Mouse (Mus musculus) c-Kit-positive CD71-negative TER-119-negative erythroid progenitor cells, embryonic 14.5 days (primary cell): ENCODE measurements around the gene Nrm.
"Not testable (repeated sequence)": the region's sequence is repeated elsewhere in the genome, so short reads cannot be mapped to it uniquely, and the experiment has no call there.

Experiments used
- DNase-seq: peaks from one replicate; pipeline ENCODE4 v3.0.0-alpha.2; 2013; ENCODE audit warnings: low read depth

Nrm gene

DNA sequence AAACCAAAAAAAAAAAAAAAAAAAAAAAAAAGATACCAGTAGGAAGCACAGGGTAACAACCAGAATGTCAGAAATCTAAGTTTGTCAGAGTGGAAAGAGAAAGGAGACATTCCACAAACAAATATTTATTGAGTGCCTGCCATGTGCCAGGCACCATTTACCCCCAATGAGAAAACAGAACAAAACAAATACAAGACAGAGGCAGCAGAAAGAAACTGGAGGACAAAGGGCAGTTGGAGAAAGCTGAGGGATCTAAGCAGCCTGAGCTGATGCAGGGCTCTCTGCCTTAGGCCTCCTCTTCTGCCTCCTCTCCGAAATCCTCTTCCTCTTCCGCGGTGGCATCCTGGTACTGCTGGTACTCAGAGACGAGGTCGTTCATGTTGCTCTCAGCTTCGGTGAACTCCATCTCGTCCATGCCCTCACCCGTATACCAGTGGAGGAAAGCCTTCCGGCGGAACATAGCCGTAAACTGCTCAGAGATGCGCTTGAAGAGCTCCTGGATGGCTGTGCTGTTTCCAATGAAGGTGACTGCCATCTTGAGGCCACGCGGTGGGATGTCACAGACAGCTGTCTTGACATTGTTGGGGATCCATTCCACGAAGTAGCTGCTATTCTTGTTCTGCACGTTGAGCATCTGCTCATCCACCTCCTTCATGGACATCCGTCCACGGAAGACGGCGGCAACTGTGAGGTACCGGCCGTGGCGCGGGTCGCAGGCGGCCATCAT is 26.3 kb upstream of the Nrm start:
- no peak for DNase-seq

DNA sequence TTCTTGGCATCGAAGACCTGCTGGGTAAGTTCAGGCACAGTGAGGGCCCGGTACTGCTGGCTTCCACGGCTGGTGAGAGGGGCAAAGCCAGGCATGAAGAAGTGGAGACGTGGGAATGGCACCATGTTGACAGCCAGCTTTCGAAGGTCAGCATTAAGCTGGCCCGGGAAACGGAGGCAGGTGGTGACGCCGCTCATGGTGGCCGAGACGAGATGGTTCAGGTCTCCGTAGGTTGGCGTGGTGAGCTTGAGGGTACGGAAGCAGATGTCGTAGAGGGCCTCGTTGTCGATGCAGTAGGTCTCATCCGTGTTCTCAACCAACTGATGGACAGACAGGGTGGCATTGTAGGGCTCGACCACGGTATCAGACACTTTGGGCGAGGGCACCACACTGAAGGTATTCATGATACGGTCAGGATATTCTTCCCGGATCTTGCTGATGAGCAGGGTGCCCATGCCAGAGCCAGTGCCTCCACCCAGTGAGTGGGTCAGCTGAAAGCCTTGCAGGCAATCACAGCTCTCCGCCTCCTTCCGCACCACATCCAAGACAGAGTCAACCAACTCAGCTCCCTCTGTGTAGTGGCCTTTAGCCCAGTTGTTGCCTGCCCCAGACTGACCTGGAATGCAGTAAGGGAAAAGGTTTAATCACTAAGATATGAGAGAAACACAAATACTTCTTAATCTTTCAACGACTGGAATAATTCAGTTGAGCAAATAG is 25.5 kb upstream of the Nrm start:
- no peak for DNase-seq

DNA sequence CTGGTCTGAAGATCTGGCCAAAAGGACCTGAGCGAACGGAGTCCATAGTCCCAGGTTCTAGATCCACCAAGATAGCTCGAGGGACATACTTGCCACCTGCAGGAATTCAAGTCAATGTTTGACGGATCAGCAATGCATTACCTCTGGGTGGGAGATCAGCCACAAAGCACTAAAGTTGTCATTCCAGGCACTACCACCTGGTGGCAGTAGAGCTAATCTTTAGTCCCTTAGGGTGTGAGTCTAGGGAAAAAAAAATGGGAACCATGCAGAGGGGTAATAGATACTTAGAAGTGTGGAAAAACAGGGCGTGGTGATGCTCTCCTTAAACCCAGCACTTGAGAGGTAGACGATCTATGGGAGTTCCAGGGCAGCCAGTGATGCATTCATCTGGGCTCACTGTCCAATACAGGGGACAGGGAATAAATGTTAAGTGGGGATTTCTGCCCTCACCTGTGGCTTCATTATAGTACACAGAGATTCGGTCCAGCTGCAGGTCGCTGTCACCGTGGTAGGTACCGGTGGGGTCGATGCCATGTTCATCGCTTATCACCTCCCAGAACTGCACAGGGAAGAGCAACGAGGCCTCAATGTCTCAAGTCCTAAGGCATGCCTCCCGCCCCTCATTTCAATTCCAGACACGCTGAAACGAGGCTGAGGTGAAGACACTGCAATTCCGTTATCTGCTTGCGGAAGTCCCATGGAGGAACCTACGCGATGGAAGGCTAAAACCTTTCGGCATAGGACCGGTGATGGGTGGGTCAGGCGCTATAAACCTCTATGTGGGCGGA is 24.7 kb upstream of the Nrm start:
- DNase-seq, result peak; percentile 85

- DNase-seq, result peak; percentile 83
Observed at GRCm38 (mm10) chr17:35836991-35837422, 24.1 kb upstream of the Nrm start.

GRCm38 (mm10) chr17:35837487-35837886 is 23.6 kb upstream of the Nrm start:
- no peak for DNase-seq

- DNase-seq, result peak; percentile 95
Observed at GRCm38 (mm10) chr17:35838122-35838544, 23.0 kb upstream of the Nrm start, which contains the start of gene Tubb5. Tubb5 (minus strand) TSS chr17:35838306.

- DNase-seq, result no peak
Observed at GRCm38 (mm10) chr17:35838570-35838969, 22.5 kb upstream of the Nrm start.

GRCm38 (mm10) chr17:35839002-35839401 is 22.1 kb upstream of the Nrm start:
- not testable (repeated sequence) for DNase-seq

DNA sequence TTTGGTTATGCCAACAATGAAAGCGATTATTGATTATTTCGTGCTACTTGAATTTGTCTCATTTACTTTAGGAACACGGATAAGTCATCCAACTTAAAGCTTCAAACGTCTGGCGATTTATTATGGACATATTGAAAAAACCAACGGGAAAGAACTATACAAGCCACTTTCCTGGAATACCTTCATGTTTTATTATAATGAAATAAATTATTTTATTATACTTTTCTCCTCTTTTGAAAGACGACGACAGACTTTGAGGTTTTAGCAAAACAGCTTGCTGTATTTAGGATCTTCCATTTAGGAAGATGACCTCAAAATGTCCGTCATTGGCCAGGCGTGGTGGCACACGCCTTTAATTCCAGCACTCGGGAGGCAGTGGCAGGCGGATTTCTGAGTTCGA is 20.6 kb upstream of the Nrm start:
- no peak for DNase-seq

DNA sequence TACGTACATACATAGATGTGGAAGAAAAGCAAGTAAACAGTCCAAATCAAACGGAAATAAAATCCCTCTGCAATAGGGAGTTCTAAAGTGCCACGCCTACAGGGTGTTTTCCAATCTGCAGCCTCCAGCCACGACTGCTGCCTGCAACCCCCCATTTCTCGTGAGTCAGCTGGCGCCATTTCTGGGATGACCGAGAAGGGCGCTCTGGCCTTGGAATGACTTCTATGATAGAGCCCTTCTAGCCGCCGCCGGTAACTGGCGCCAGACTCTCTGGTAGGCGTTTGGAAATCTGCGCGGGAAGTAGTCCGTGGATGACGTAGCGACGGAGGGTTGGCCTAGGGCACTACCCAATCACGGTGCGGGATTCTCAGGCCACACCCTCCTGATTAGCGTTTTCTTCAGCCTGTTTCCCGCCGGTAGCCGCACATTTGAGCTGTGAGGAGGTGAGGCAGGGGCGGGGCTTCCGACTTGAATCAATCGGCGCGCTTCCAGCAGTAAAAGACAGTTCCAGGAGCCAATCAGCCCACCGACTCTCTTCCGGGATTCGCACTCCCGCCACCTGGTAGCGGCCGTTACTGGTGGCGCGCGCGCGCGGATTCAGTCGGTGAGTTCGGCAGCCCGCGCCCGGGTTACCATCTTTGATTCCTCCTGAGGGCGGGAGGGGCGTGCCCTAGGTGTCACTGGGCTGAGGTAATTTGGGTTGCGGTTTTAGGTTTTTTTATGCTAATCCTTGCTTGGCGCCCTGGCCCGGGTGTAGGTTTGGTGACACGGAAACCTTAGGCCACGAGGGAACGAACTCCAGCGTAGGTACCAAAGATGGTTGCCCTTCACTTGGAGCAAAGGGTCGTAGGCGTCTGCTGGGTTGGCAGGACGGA is 19.8 kb upstream of the Nrm start, which contains the start of gene Mdc1:
Gene Mdc1, plus strand, starts transcription at position 440 of the 875 bp plus-strand sequence.
- DNase-seq, result peak; percentile 99

DNA sequence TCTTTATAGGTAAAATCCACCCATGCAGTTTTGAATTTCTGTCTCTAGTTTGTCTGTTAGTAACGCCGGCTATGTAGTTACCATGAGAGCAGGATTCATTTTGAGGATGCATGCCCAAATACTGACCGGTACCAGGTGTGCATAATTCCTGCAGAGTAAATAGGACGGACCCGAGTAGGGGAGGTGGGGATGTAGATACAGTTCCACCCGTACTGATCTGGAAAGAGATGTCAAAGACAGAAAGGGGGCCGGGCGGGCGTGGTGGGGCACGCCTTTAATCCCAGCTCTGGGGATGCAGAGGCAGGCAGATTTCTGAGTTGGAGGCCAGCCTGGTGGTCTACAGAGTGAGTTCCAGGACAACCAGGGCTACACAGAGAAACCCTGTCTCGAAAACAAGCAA is 19.1 kb upstream of the Nrm start:
- DNase-seq, result no peak

DNA sequence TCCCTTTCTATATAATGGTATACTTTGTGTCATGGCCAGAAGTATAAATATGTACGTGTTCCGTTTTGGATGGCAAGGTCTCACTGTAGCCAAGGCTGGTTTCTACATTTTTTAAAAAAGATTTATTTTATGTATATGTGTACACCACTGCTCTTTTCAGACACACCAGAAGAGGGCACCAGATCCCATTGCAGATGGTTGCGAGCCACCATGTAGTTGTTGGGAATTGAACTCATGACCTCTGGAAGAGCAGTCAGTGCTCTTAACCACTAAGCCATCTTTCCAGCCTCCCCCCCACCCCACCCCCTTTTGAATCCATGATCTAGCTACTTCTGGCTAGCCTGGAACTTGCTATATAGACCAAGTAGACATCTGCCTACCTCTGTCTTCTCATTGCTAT is 17.6 kb upstream of the Nrm start:
- no peak for DNase-seq

DNA sequence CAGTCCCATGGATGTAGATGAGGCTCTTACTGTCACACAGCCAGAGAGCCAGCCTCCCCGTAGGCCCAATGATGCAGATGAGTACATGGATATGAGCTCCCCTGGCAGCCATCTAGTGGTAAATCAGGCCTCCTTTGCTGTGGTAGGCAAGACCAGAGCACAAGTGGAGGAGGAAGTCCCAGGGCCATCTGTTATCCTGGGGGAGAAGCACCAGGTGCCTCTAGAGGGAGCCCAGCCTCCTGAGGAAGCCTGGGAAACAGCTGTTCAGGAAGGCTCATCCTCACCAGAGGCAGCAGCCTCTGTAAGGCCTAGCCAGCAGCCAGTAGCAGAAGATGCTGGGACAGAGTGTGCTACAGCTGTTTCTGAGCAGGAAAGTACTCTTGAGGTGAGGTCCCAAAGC is 13.0 kb upstream of the Nrm start:
- DNase-seq, result no peak

- no peak for DNase-seq
Observed at GRCm38 (mm10) chr17:35850974-35851373, 10.1 kb upstream of the Nrm start.

DNA sequence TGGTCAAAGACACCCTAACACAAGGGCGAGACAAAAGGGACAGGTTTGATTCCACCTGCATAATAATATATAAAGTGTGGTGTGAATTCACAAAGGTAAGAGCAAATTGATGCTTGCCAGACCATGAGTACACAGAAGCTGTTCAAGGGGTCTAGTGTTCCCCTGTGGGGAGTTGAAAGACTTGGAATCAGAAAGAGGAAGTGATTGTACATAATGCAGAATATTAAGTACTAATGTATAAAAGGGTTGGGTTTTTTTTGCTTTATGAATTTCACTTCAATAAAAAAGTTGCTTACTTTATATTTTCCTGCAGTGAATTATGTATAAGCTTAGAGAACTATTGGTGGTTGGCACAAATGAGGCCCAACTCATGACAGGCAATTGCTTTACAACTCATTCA is 1.7 kb upstream of the Nrm start:
- no peak for DNase-seq

GRCm38 (mm10) chr17:35859835-35860234 is 1.3 kb upstream of the Nrm start:
- DNase-seq, result no peak

DNA sequence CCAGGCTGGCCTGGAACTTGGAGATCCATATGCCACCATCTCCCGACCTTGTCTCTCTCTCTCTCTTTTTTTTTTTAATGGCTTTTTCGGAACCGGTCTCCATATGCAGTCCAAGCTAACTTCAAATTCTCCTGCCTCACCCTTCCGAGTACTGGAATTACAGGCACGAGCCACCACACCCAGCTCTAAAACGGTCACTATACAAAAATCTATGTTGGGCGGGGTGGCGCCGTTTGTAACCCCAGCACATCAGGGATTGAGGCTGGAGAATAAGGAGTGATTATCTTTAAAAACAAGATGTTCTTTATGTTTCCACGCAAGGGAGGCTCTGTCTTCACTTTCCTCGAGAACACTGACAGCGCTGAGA is 304 bp upstream of the Nrm start:
- no peak for DNase-seq

DNA sequence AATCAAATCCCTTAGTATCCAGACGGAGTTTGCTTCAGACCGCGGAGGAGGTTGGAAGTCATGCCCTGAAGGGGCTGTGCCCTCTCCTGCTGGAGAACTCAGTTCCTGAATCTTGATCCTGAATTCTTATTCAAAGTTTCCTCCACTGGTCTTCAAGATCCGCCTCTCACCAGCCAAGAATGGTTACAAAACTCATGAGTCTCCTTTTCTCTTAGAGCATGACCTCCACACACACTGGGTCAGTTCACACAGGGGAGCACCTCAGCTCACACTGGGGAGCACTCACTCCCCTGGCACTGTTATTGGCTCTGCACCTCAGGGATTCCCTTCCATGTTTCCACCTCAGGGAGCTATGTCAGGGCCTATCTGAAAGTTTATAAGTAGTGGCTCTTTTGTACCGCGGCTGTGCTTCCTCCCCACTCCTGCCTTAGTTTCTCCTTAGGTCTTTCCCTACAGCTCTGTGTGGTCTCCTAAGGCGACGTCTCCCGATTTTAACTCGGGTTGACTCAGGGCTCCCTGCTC is 3.8 kb downstream of the Nrm start:
- no peak for DNase-seq

DNA sequence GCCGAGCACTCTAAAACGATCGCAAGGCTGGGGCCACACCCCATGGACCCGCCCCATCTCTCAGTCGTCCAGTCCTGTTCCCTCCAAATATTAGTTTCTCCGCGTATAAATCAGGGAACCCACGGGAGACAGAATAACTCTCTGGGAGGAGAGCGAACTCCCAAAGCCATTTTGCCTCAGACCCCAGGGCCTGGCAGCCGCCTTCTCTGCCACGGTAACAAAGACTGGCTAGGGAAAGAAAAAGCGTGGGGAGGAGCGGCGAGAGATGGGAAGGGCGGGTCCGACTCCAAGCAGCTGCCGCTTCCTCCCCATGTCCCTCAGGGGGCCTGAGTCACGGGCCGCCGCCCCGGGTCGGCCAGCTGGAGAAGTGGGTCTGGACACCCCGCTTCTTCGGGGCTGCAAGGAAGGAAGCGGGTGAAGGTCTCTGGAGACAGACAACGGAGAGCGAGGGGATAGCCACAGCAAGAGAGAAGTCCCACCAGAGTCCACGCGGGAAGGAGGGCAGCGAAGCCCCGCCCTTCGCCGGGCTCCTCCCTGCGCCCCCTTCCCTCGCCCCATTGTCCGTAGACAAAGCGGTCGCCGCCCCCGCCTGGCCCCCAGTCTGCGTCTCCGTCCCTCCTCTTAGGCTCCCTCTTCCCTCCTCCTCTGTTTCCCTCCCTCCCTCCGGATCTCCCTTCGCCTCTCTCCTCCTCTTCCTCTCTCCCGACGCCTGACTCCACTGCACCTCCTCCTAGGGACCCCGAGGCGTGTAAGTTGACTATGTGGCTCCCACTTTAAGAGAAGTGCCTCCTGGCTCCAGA is 4.6 kb downstream of the Nrm start, which contains the start of gene Ppp1r18:
Gene Ppp1r18, plus strand, starts transcription at position 113 of the 800 bp plus-strand sequence.
- peak; percentile 54 for DNase-seq

DNA sequence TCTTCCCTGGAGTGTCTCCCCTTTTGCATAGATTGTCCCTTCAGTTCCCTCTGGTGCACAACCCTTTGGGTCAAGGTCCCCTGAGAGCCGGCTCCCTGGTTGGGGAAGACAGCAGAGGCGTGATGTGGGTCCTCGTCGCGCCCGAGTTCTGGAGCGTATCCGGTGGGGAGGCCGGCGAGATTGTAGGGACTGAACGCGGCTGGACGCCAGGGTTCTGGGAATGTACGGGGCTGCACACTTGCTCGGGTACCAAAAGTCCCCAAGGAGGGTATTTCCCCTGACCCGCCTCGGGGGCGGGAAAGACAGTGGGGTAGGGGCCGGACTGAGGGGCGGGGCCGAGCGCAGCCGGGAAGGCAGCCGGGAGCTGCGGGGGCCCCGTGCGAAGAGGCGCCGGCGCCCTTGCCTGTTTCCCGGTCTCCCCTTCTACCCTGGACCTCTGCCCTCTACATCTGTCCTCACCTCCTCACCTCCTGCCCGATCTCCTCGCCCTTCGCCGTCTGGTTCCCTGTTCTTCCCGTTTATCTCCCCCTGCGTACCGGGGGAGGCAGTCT is 5.2 kb downstream of the Nrm start:
- no peak for DNase-seq
